Mouse (Mus musculus): ENCODE results near the gene Atp8a2.

Atp8a2 gene

DNA sequence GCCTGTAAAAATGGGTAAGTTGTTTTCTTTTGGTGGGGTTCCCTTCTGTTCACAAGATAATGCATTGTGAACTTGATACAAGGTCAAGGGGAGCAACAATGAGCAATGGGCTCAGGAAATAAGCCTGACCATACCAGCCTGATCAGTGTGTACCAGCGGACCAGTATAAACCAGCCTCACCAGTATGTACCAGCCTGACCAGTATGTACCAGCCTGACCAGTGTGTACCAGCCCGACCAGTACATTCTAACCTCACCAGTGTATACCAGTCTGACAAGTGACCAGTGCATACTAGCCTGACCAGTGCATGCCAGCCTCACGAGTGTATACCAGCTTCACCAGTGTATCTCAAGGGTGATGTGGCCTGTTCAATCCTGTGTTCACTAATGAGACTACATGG is 33.6 kb downstream of the Atp8a2 start:
- DNase-seq (ENCODE audit: extremely low read depth, low read depth, low spot score), result no peak

DNA sequence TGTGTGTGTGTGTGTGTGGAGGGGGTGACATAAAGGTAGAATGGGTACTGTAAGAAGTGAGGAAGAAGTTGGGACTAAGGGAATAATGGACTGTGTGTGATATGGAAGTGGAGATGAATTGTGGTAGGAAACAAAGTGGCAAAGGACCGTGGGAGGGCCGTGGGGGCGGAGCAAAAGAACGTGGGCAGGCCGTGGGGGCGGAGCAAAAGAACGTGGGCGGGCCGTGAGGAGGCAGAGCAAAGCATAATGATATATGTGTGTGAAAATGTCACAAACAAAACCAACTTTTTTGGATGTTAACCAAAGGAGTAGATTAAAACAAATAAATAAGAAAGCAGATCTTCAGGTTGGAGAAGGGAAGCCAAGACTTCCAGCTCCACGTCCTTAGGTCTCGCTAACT is 44.6 kb downstream of the Atp8a2 start:
- DNase-seq (ENCODE audit: extremely low read depth, low read depth, low spot score), result no peak

DNA sequence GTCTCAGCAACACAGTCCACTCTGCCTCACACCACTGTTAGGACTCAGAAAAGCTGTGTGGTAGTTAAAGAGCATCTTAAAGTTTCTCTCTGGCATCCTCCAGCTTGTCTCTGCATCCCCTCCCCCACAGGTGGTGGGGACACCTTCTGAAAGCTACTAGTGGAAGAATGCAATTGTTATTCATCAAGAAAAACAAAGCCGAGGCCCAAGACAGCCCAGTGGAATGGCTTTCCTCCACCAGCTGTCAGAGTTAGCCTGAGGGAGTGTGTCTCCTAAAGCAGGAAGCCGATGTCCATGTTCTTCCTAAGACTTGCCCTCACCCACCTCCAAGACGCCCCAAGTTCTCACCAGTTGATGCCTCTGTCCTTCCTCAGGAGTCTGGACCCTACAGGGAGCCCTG is 48.1 kb downstream of the Atp8a2 start:
- no peak for DNase-seq (ENCODE audit: extremely low read depth, low read depth, low spot score)

DNA sequence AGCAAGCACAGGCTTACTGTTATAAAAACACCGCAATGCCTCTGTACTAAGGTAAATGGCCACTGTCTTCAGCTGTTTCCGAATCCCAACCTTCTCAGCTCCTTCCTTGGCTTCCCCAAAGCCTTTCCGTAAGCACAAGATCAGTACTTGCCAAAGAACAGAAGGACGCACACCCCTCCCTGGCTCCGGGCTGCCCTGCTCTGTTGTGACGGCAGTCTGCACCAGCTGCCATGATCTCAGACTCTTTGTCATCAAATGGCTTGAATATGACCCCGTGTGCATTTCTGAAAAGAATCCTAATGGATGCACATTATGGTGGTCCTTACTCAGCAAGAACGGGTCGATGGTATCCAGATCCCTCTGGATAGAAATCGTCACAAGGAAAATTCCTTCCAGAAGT is 53.7 kb downstream of the Atp8a2 start:
- DNase-seq (ENCODE audit: extremely low read depth, low read depth, low spot score), result no peak

DNA sequence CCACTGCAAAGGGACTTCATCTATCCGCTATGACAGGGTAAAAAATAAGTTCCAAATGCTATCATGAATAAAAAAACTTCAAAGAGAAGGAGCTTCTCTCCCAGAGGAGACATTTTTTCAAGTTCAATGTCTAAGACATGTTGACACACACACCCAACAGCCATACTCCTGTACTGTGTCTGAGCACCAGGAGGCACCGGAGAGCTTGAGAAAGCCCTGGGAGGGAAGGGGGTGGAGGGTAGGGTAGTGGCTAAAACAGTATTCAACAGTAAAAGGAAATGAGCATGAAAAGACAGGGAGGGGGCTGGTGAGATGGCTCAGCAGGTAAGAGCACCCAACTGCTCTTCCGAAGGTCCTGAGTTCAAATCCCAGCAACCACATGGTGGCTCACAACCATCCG is 58.6 kb downstream of the Atp8a2 start:
- no peak for DNase-seq (ENCODE audit: extremely low read depth, low read depth, low spot score)

DNA sequence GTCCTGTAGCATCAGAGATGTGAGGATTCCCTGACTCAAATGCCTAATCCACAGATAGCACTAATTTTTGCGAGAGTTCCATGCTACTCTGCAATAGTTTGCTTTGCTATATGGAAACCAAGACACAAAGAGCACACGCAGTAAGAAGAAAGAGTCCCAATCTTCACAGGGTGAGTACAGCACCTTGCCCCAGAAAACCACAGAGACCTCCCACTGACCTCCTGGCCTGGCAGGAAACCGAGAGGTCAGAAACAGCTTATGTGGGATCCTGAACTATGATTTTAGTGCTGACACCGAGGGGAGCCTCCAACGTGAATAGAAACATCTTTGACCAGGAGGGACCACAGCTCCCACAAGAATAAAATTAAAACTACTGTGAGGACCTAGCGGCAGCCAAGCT is 59.2 kb downstream of the Atp8a2 start:
- no peak for DNase-seq (ENCODE audit: extremely low read depth, low read depth, low spot score)

DNA sequence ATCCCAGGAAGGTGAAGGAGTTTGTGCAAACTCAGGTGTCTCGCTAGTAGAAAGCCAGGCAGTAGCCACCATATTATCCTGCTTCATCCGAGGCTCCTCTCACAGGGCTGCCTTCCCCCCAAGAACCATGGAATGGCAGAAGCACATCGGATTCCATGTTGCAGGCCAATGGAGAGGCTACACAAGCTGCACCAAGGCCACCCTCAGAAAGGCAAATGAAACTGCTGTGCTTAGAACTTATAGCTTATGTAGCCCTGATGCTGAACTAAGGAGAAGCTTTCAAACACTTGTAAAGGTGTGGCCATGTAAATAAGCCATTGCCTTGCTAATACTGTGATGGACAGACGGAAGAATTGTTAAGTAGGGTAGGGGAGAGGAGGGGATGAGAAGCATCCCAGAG is 61.2 kb downstream of the Atp8a2 start:
- no peak for DNase-seq (ENCODE audit: extremely low read depth, low read depth, low spot score)

DNA sequence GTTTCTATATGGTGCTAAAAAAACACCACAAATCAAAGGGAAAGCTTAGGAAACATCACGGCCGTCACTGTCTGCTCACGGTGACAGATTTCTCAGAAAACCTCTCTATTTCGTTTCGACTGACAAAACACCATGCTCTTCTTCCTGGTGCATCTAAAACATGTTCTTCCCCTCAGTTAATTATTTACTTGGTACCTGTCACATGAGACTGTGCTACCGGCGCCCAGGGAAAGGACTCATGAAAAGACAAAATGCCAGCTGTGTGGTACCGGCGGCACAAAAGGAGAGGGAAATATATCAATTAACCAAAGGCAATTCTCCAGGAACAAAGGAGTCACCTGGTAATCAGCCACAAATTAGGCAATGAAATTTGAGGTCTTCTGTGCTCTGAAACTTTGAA is 62.3 kb downstream of the Atp8a2 start:
- no peak for DNase-seq (ENCODE audit: extremely low read depth, low read depth, low spot score)

DNA sequence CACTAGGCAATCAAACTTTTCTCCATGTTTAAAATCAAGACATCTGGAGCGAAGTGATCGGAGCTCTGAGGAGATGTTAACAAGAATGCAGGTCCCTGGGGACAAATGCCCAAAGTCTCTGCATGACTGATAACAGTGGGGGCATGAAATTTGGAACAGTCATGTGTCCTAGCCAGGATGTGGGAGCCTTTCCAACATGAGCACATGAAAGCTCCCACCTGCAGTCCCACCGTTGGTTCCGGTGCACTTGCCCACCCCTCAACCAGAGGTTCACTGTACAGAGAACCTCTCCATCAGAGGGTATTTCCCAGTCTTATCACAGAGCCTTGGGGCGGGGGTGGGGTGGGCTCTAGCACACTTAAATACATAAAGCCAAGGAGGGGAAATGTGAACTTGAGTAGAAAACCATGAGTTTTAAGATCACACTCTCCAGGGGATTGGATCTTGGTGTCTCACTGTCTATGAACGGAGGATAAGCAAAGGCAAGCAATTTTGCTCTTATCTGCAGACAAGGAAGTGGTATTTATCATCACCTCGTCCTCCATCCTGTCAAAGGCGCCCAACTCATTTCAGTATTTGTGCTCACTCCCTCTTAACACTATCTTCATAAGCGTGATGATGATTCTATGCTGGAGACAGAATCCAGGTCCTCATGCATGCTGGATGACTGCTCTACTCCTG is 65.6 kb downstream of the Atp8a2 start:
- DNase-seq (ENCODE audit: extremely low read depth, low read depth, low spot score), result no peak

DNA sequence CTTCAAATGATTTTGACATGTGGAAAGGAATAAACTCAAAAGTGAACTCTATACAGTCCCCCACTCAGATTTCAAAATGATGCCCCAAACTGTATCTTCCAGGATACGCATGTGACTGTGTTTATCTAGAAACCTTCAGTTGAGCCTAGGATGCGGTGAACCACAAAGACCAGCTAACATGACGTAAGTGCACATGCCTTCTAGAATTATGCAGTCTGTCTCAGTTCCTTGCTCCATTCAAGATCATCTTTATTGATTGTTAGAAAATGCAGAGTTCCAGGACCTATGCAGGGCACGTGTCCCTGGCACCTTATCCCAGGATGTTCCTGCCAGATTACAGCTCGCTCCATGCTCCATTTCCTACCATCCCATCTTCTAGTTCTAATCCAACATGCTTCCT is 67.4 kb downstream of the Atp8a2 start:
- no peak for DNase-seq (ENCODE audit: extremely low read depth, low read depth, low spot score)

DNA sequence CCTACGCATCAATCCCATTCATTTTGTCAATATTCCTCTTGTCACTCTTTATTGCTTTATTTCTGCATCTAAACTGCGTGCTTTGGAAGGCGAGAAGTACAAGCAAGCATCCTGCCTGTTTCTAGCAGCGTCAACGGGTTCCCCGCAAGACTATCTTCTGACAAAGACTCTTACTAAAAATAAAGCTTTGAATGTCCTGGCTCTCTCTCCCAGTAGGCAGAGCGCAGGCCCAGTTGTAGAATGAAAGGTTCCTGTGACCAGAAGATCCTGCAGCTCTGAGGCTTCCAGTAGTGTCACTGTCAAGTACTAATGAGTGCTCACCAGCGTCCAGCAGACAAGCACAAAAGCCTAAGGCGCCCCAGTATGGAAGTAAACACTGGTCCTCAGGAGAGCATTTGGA is 71.8 kb downstream of the Atp8a2 start:
- DNase-seq (ENCODE audit: extremely low read depth, low read depth, low spot score), result no peak

DNA sequence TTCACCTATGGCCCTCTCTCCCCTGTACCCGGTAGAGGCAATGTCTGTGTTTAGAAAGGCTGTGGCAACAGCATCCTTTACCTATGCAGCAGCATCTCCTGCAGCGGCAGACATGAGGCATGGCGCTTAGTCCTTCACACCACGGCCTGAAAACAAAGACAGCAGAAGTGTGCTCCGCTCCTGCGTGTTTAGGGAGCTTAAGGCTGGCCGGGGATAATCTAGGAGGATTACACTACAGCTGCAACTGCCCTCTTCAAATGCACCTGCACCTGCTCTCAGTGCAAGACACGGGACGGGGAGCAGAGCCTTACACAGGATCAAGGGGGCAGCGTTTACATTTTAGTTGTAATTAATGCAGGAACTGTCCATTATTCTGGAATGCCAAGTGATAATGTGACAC is 75.4 kb downstream of the Atp8a2 start:
- DNase-seq (ENCODE audit: extremely low read depth, low read depth, low spot score), result no peak

DNA sequence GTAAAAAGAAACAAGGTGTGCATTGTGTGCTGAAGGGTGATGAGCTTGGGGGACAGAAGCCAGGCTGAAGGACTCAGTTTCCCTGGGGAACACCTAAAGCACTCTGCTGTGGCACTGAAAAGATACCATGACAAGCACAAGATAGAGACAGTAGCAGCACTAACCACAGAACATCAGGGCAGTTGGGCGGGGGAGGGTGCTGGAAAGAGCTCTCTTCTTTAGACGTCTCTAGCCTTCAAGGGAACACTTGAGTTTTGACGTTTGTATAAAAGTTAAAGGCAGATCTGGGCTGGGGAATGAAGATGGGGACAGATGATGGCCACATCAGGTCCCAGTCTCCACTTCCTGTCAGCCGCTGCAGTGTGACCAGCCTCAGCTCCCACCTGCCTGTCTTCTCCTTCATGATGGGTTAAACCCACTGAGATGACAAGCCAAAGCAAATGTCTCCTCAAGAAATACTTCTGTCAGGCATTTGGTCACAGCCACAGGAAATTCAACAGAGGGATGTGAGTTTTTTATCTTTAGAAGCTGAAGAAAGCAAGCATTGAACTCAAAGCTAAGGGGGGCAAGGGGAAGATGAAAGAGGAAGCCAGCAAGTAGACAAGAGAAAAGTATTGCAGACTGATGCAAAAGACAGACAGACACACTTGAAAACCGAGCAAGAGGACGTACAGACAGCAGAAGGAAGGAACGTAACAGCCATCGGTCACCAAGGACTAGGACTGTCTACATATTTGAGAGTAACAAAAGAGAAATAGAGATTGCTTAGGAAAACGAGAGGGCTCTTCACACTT is 79.0 kb downstream of the Atp8a2 start:
- DNase-seq (ENCODE audit: extremely low read depth, low read depth, low spot score), result no peak

DNA sequence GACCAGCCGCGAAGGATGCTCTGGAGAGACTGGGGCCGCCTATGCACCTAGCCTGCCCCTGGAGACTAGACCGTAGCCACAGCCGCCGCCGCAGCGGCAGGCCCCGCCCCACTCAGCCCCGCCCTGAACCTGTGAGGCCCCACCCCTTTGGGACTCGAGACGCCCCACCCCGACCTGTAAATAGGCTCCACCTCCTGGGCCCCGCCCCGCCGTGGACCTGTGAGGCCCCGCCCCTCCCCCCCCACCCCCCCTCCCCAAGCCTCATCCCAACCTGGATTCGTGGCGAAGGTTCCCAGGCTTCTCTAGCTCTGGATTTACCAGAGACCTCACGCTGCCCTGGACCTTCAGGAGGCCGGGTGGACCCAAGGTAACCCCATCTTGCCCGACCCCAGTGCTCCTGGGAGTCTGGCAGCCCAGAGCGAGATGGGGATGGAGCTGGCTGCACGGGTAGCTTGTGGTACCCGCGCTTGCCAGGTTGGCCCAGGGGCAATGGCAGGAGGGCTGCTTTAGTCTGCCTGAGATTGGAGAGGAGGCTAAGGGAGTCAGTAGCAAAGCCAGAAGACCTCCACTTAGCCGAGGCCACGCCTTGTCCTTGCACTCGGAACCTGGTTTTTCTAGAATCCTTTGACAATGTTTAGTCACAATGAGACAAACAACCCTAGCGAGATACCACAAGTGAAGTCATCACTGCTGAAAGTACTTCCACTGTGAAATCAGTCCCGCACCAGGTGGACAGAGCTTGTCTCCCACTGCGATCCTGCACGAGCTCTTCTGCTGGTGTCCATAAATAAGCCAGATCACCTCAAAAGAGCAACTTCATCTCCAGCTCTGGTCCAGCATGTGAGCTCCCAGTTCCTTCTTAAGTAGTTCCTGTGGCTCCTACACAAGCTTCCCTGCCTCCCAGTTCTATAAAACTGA is 109.9 kb downstream of the Atp8a2 start:
- DNase-seq (ENCODE audit: extremely low read depth, low read depth, low spot score), result no peak

DNA sequence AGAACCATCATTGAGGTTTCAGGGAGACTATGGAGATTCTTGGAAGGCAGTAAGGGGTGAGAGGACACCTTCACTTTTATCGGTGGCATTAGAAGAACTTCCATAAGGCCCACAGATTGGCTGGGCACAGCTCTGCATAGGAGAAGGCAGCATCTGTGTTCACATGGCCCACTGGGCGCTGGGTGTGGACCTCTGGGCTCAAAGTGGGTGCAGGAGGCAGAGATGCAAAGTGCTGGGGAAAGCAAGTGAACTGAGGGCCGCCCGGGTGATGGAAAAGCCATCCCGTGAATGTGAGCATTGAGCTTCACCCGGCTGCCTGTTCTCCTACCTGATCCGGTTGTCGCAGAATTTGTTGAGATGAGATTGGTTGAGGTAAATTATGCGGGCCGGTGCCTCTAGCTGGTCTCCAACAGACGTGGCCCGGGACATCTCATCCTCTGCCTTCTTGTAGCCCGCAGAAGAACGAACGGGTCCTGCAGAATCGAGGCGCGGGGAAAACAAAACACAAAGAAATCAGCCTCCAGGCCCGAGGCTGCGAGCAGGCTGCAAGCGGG is 110.6 kb downstream of the Atp8a2 start:
- DNase-seq (ENCODE audit: extremely low read depth, low read depth, low spot score), result no peak

DNA sequence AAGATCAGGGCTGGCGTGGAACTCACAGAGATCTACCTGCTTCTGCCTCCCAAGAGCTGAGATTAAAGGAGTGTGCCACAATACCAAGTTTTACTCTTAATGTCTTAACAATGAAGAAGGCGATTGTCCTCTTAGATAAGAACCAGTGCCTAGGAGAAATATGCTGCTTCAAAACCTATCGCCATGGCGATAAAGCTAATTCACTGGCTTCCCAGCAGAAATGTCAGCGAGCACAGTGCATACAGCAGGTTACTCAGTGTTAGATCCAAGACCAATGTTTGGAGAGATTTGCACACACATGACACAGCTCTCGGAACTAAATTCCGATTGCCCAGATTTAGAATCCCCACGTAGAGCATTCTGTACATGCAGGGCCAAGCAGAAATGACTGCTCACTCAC is 114.2 kb downstream of the Atp8a2 start:
- no peak for DNase-seq (ENCODE audit: extremely low read depth, low read depth, low spot score)

DNA sequence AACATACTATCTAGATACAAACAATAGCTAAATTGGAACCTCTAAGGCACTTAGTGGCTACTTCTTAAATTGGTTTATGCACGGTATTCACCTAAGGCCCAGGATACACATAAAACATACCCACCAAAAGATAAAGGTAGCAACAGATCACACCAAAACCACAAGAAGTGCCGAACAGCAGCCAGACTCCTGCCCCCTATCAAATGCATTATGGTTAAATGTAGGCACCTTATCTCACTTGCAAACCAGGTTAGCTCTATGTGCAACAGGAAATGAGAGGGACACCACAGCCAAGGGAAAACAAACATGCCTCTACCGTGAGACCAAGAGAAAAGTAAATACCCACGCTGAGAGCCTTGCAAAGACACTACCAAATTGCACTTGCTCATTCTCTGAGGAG is 124.5 kb downstream of the Atp8a2 start:
- DNase-seq (ENCODE audit: extremely low read depth, low read depth, low spot score), result no peak

DNA sequence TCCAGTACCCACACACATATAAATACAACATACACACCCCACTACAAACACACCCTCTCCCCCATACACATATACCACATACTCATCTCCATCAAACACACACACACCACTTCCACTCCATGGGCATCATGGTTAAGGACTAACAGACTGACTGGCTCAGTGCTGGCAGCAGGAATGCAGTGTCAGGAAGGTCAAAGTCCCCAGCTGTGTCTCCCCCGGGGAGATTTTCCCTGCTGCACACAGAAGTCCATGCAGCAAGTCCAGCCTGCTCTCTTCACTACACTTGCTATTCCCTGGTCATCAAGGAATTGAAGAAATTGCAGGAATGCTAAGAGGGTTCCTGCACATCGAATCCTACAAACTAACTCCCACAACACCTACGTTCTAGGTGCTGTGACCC is 131.8 kb downstream of the Atp8a2 start:
- DNase-seq (ENCODE audit: extremely low read depth, low read depth, low spot score), result no peak

DNA sequence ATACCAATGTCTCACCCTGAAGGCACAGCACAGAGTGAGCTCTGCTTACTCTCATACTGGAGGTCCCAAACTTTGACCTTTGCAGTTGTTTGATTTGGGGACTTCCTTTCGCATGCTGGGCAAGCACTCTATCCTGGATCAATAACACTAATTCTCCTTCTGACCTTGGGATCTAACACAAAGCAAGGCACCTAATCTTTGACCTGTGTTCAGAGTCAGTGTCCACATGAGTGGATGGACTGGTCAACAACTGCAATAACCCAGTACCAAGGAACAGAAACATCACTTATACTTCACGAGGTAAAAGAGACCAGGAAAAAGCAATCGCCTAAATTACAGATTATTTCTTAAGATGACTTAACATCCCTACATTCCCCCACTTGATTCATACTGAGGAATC is 136.0 kb downstream of the Atp8a2 start:
- DNase-seq (ENCODE audit: extremely low read depth, low read depth, low spot score), result no peak

DNA sequence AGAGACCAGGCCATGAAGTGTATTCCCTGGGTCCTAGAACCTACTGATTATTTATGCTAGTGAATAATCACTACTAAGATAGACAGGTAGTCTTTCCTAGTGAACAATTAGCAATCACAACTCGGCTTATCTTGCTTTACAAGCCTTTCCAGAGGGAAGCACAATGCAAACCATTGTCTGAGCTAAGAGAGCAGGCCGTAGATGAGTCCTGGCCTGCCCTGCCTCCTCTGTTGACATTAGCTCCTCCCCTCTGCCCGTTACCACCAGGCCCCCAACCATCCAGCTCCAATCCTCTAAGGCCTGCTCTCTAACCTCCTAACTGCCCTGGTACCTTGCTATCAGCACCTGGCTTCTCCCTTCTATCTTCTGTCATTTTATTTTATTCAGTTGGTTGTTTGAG is 138.1 kb downstream of the Atp8a2 start:
- DNase-seq (ENCODE audit: extremely low read depth, low read depth, low spot score), result no peak

DNA sequence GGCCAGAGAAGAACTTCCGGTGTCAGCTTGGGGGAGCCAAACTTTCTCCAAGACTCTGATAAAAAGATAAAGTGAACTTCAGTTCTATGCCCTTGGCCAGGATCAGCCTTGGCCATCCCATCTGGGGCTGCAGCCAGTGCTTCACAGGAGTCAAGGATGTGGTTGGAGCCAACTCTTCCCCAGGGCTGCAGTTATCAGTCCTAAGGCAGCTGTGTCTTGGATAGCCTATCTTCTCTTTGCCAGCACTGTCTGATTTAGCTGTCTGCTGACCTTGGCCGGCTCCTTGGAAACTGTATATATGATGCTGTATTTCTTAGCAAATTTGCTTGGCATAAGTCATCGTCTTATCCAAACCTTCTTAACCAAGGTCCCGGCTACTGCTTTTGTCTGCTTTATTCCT is 141.7 kb downstream of the Atp8a2 start:
- no peak for DNase-seq (ENCODE audit: extremely low read depth, low read depth, low spot score)
